Mouse (Mus musculus): ENCODE measurements around the gene Arhgap25. TPM values are rescaled to one million over a fixed set of nuclear protein-coding genes. Genes with fewer than 3 reads are reported as not detected.
A peak's percentile ranks its signal among the peaks of the same experiment; 100 is the strongest.

Gene Arhgap25
- polyA plus RNA-seq, 1 experiment from 2014 or later = 3.4 TPM

- Histone ChIP-seq H3K4me3 (no peak overlapping the region), H3K36me3 (replicated peaks) (no peaks in the 10 kb centered on the region), H3K4me1 (0 out of 2 replicates have a peak, but pooled peaks cover 3% of the 10 kb centered on the region), H3K27ac (replicated peaks) (no peak overlapping the region), H3K27me3 (replicated peaks; ENCODE audit: low read depth, poor library complexity, severe bottlenecking) (no peaks in the 10 kb centered on the region), H3K9me3 (peaks cover 11% of the 10 kb centered on the region)
- DNase-seq (ENCODE audit: low spot score) = peak; percentile 5
- WGBS = 84% methylated on average over 7 of the region's 7 CpGs
Measured at GRCm38 (mm10) chr6:87547836-87548235, 14.8 kb upstream of the Arhgap25 start.

- Histone ChIP-seq H3K9me3 (peaks cover 11% of the 10 kb centered on the region), H3K4me1 (0 out of 2 replicates have a peak, but pooled peaks cover 3% of the 10 kb centered on the region), H3K4me3 (no peak overlapping the region), H3K27ac (replicated peaks) (no peak overlapping the region), H3K36me3 (replicated peaks) (no peaks in the 10 kb centered on the region), H3K27me3 (replicated peaks; ENCODE audit: low read depth, poor library complexity, severe bottlenecking) (no peaks in the 10 kb centered on the region)
- DNase-seq (ENCODE audit: low spot score) = peak; percentile 5
- 86% methylated on average over 4 of the region's 4 CpGs for WGBS
Measured at GRCm38 (mm10) chr6:87547431-87547830, 14.4 kb upstream of the Arhgap25 start.

- H3K27ac ChIP-seq (replicated peaks) = no peak overlapping the region
- no peaks in the 10 kb centered on the region for H3K36me3 ChIP-seq (replicated peaks)
- H3K4me3 ChIP-seq = no peak overlapping the region
- peaks cover 11% of the 10 kb centered on the region for H3K9me3 ChIP-seq
- H3K4me1 ChIP-seq = peaks cover 8% of the 10 kb centered on the region
- no peak for DNase-seq (ENCODE audit: low spot score)
- 58% methylated on average over 1 of the region's 1 CpGs for WGBS
- no peaks in the 10 kb centered on the region for H3K27me3 ChIP-seq (replicated peaks; ENCODE audit: low read depth, poor library complexity, severe bottlenecking)
Measured at GRCm38 (mm10) chr6:87545331-87546217, 12.5 kb upstream of the Arhgap25 start.

- Histone ChIP-seq H3K36me3 (replicated peaks) (no peaks in the 10 kb centered on the region), H3K9me3 (peaks cover 11% of the 10 kb centered on the region), H3K4me3 (no peak overlapping the region), H3K4me1 (peaks cover 8% of the 10 kb centered on the region), H3K27ac (replicated peaks) (peak overlapping the region; percentile 35; the same call in 1 of the 2 replicates), H3K27me3 (replicated peaks; ENCODE audit: low read depth, poor library complexity, severe bottlenecking) (no peaks in the 10 kb centered on the region)
- peak; percentile 35 for DNase-seq (ENCODE audit: low spot score)
- WGBS = 77% methylated on average over 9 of the region's 9 CpGs
Measured at GRCm38 (mm10) chr6:87542027-87542426, 9.0 kb upstream of the Arhgap25 start.

- Histone ChIP-seq H3K27ac (replicated peaks) (no peak overlapping the region), H3K27me3 (replicated peaks; ENCODE audit: low read depth, poor library complexity, severe bottlenecking) (no peaks in the 10 kb centered on the region), H3K4me3 (no peak overlapping the region), H3K9me3 (peaks cover 5% of the 10 kb centered on the region), H3K36me3 (replicated peaks) (no peaks in the 10 kb centered on the region), H3K4me1 (peaks cover 8% of the 10 kb centered on the region)
- 88% methylated on average over 6 of the region's 6 CpGs for WGBS
- no peak for DNase-seq (ENCODE audit: low spot score)
Measured at GRCm38 (mm10) chr6:87541171-87541571, 8.1 kb upstream of the Arhgap25 start.

- Histone ChIP-seq H3K27me3 (replicated peaks; ENCODE audit: low read depth, poor library complexity, severe bottlenecking) (no peaks in the 10 kb centered on the region), H3K4me3 (no peak overlapping the region), H3K27ac (replicated peaks) (no peak overlapping the region), H3K4me1 (peaks cover 6% of the 10 kb centered on the region), H3K36me3 (replicated peaks) (no peaks in the 10 kb centered on the region), H3K9me3 (no peaks in the 10 kb centered on the region)
- DNase-seq (ENCODE audit: low spot score) = no peak
- 86% methylated on average over 15 of the region's 15 CpGs for WGBS
Measured at GRCm38 (mm10) chr6:87538376-87539270, 5.6 kb upstream of the Arhgap25 start.

GRCm38 (mm10) chr6:87537678-87538077 is 4.6 kb upstream of the Arhgap25 start:
- Histone ChIP-seq H3K36me3 (replicated peaks) (no peaks in the 10 kb centered on the region), H3K4me3 (no peak overlapping the region), H3K4me1 (peaks cover 6% of the 10 kb centered on the region), H3K9me3 (no peaks in the 10 kb centered on the region), H3K27me3 (replicated peaks; ENCODE audit: low read depth, poor library complexity, severe bottlenecking) (no peaks in the 10 kb centered on the region), H3K27ac (replicated peaks) (no peak overlapping the region)
- DNase-seq (ENCODE audit: low spot score) = no peak
- WGBS = 85% methylated on average over 5 of the region's 5 CpGs

- WGBS = 71% methylated on average over 8 of the region's 8 CpGs
Measured at GRCm38 (mm10) chr6:87536270-87536669, 3.2 kb upstream of the Arhgap25 start.

GRCm38 (mm10) chr6:87535651-87536050 is 2.6 kb upstream of the Arhgap25 start:
- H3K36me3 ChIP-seq (replicated peaks) = no peaks in the 10 kb centered on the region
- no peak overlapping the region for H3K27ac ChIP-seq (replicated peaks)
- H3K4me1 ChIP-seq = no peaks in the 10 kb centered on the region
- H3K9me3 ChIP-seq = no peaks in the 10 kb centered on the region
- DNase-seq (ENCODE audit: low spot score) = no peak
- H3K27me3 ChIP-seq (replicated peaks; ENCODE audit: low read depth, poor library complexity, severe bottlenecking) = no peaks in the 10 kb centered on the region
- H3K4me3 ChIP-seq = no peak overlapping the region
- WGBS = 79% methylated on average over 9 of the region's 9 CpGs

More at GRCm38 (mm10) chr6:87536270-87536669, 3.2 kb upstream of the Arhgap25 start:
- H3K27me3 ChIP-seq (replicated peaks; ENCODE audit: low read depth, poor library complexity, severe bottlenecking) = no peaks in the 10 kb centered on the region
- no peaks in the 10 kb centered on the region for H3K36me3 ChIP-seq (replicated peaks)
- H3K27ac ChIP-seq (replicated peaks) = no peak overlapping the region
- DNase-seq (ENCODE audit: low spot score) = no peak
- H3K4me3 ChIP-seq = no peak overlapping the region
- H3K9me3 ChIP-seq = no peaks in the 10 kb centered on the region
- H3K4me1 ChIP-seq = no peaks in the 10 kb centered on the region

- no peaks in the 10 kb centered on the region for H3K27me3 ChIP-seq (replicated peaks; ENCODE audit: low read depth, poor library complexity, severe bottlenecking)
- no peaks in the 10 kb centered on the region for H3K4me1 ChIP-seq
- H3K9me3 ChIP-seq = no peaks in the 10 kb centered on the region
- no peak overlapping the region for H3K27ac ChIP-seq (replicated peaks)
- no peak for DNase-seq (ENCODE audit: low spot score)
- H3K4me3 ChIP-seq = no peak overlapping the region
- 80% methylated on average over 9 of the region's 9 CpGs for WGBS
- H3K36me3 ChIP-seq (replicated peaks) = no peaks in the 10 kb centered on the region
Measured at GRCm38 (mm10) chr6:87534855-87535575, 2.0 kb upstream of the Arhgap25 start.

GRCm38 (mm10) chr6:87531456-87532015 is 1.5 kb downstream of the Arhgap25 start:
- 87% methylated on average over 2 of the region's 2 CpGs for WGBS
- Histone ChIP-seq H3K9me3 (no peaks in the 10 kb centered on the region), H3K27ac (replicated peaks) (no peak overlapping the region), H3K36me3 (replicated peaks) (no peaks in the 10 kb centered on the region), H3K4me3 (no peak overlapping the region), H3K4me1 (no peaks in the 10 kb centered on the region), H3K27me3 (replicated peaks; ENCODE audit: low read depth, poor library complexity, severe bottlenecking) (no peaks in the 10 kb centered on the region)
- no peak for DNase-seq (ENCODE audit: low spot score)

- no peak overlapping the region for H3K4me3 ChIP-seq
- no peaks in the 10 kb centered on the region for H3K27me3 ChIP-seq (replicated peaks; ENCODE audit: low read depth, poor library complexity, severe bottlenecking)
- no peaks in the 10 kb centered on the region for H3K9me3 ChIP-seq
- 82% methylated on average over 2 of the region's 2 CpGs for WGBS
- H3K36me3 ChIP-seq (replicated peaks) = no peaks in the 10 kb centered on the region
- H3K27ac ChIP-seq (replicated peaks) = no peak overlapping the region
- no peak for DNase-seq (ENCODE audit: low spot score)
- H3K4me1 ChIP-seq = no peaks in the 10 kb centered on the region
Measured at GRCm38 (mm10) chr6:87530386-87530785, 2.7 kb downstream of the Arhgap25 start.
